Mouse (Mus musculus) kidney, postnatal 25 days (tissue): ENCODE data around the gene Cbx3.
"Not testable (repeated sequence)": the region's sequence is repeated elsewhere in the genome, so short reads cannot be mapped to it uniquely, and the experiment has no call there.

Experiments used
- DNase-seq, 2 experiments: peaks; one replicate each; pipeline ENCODE4 v3.0.0; 2021; ENCODE audit warnings: mixed read lengths in 2 of 2

The Cbx3 gene

DNA sequence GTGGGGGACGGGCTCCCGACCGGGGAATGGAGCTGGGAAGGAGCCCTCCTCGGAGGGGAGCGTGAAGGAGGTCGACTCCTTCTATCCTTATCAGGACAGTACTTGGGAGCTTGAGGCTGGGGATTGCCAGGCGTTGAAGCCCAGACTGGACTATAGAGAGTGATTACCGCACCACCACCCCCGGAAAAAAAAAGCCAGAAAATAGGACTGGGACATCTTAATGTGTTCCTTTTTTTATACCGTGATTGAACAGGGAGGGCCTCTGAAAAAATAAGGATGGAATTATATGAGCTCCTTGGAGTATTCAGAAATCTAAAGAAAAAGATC lies 982 bp downstream of the Cbx3 start:
- DNase-seq = no peak

DNA sequence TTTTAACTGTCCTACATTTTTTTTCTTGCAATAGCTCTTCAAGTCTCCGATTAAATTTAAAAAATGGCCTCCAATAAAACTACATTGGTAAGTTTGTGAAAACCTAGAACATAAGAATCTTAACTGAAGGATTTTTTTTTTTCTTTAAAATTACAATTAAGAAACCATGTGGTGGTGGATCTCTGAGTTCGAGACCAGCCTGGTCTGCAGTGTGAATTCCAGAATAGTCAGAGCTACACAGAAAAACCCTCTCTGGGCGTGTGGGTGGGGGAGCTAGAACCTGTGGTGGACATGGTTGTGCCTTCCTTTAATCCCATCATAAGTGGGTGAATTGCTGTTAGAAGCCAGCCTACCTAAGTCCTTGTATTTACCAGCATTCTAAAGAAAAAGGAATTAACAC lies 1.6 kb downstream of the Cbx3 start:
- DNase-seq = no peak

DNA sequence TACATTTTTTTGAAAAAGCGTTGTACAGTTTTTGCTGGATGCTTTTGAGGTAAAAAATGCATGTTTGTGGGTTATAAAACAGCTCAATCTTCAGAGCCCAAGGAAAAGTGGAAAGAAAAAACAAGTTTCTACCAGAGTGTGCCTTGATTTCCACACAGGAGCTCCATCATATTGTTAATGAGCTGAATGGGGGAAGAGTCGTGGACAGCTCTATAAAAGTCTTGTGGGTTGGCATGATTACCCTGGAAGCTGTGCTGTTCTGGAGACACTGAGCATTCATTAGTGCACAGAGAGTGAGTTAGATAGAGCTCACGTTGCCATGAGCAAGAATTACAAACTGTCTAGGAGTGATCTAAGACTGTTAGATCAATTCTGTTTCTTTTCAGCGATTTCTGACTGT lies 2.1 kb downstream of the Cbx3 start:
- no peak for DNase-seq

DNA sequence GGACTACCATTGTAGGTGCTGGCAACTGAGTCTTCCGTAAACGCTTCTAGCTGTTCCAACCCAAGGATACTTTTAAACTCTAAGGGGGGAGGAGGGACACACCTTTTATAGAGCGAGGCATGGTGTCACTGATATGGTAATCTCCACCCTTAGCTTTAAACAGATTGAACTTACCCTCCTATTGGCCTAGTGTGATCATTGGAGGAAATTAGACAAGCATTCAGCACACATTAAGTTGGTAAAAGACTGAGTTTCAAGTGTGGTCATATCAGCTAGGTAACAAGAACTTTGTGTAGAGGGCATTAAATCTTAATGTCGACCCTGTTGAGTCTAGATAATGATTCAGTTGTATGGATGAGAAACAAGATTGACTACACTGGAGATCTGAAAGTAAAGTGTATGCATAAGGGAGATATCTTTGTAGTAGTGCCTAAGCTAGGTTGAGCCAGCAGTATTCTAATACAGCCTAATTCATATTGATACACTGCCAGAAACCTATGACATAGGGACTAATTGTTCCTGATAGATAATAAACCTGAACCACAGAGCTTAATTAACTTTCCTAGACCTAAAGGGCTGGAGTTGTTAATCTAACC lies 9.1 kb downstream of the Cbx3 start:
- no peak for DNase-seq

DNA sequence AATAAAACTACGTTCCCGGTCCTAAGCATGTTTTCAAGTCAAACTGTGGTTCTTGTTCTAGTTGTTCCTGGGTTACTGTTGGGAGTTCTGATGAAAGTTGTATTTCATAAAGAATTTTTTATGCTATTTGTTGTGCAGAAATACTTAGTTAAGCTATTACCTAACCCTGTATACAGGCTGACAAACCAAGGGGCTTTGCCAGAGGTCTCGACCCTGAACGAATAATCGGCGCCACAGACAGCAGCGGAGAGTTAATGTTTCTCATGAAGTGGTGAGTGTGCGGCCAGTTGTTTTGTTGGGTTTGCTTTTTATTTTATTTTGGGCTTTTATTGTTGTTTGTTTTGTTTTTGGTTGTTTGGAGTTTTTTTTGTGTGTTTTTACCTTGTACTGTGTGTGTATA lies 11.4 kb downstream of the Cbx3 start:
- peak in 1 of 2 experiments; percentile 38 for DNase-seq

DNA sequence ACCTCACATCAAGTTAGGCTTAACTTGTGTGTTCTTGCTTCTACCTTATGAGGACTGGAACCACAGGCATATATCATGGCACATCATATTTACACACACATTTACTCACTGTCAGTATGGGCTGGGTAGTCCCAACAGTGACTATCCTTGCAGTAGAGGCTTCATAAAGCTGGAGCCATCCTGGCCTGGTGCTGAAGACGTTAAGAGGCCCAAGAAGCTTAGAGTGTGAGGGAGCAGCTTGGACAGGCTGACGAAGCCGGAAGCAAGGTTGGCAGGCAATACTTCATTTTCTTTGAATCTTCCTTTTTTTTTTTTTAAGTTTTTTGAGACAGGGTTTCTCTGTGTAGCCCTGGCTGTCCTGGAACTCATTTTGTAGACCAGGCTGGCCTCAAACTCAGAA lies 13.7 kb downstream of the Cbx3 start:
- no peak for DNase-seq

DNA sequence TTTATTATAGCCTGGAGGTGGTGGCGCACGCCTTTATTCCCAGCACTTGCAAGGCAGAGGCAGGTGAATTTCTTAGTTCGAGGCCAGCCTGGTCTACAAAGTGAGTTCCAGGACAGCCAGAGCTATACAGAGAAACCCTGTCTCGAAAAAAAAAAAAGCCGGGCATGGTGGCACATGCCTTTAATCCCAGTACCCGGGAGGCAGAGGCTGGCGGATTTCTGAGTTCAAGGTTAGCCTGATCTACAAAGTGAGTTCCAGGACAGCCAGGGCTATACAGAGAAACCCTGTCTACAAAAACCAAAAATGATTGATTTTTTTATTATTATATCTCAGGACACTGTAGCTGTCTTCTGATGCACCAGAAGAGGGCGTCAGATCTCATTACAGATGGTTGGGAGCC lies 14.4 kb downstream of the Cbx3 start:
- not testable (repeated sequence) for DNase-seq

DNA sequence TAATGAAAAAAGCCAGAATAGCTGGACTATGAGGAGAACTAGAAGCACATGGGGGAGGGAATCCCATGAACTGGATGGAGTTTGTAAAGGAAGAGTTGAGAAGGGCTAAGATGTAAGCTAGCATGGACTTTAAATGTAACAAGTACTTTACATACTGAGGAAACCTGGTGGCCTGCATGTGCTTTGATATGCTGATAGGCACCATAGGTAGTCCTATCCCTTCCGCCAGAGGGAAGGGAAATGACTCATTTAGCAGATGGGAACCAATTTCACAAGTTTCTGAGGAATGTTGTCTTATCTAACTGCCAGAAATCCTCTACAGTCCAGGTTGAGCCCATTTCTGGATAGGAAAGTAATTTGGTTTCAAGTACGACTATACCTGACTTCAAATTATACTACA lies 15.5 kb downstream of the Cbx3 start:
- no peak for DNase-seq

DNA sequence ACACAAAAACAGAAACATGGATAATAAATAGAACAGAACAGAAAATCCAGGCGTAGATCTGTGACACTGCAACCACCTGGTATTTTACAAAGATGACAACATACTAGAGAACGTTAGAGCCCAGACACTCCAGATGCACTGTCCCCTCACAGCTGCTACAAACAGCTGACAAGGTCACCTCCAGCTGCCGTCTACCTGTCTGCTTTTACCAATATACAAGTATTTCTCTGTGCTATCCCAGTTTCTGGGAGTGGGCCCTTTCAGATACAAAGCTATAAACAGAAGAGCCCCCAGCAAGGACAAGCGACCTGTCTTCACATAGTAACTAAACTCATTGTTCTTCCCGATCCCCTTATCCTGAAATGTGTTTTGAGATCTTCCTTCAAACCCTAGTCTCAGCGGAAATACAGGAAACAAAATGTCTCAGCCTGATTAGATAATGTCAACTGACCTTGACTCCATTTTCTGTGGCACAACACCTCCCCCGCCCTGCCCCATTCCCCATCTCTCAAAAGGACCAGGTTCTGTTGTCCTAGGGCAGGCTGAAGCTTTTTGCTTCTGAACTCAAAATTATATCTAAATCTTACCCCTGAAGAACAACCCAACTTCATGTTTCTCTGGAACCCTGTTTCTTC lies 16.0 kb downstream of the Cbx3 start:
- DNase-seq = no peak

DNA sequence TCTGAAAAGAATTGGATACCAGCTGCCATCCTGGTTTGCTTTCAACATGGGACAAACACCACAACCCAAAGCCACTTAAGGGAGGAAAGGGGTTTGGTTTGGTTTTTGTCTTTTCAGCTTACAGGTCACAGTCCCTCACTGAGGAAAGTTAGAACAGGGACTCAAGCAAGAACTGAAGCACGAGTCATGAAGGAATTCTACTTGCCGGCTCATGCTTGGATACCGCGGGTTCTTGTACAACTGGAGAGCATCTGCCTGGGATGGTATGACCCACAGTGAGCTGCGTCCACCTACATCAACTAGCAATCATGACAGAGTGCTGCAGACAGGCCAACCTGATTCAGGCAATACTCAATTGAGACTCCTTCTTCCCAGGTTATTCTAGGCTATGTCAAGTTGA lies 16.6 kb downstream of the Cbx3 start:
- no peak for DNase-seq

DNA sequence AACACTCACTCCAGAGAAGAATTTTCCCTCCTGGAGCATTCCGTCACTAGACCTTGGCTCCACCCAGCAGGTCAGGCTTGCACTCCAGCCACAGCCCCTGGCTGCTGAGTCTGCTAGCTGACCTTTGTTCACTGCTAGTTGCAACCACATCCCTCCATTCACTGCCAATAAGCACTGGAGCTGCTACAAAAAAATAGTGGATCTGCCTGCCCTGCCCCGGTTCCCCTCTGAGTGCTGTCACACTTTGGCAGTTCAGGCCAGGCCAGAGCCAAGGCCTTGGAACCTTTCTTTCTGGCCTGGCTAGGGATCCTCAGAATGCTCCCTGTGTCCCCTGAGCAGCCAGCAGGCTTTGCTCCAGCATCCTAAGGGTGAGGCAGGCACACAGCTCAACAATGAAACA lies 19.6 kb downstream of the Cbx3 start:
- peak; percentile 66 to 89 for DNase-seq

DNA sequence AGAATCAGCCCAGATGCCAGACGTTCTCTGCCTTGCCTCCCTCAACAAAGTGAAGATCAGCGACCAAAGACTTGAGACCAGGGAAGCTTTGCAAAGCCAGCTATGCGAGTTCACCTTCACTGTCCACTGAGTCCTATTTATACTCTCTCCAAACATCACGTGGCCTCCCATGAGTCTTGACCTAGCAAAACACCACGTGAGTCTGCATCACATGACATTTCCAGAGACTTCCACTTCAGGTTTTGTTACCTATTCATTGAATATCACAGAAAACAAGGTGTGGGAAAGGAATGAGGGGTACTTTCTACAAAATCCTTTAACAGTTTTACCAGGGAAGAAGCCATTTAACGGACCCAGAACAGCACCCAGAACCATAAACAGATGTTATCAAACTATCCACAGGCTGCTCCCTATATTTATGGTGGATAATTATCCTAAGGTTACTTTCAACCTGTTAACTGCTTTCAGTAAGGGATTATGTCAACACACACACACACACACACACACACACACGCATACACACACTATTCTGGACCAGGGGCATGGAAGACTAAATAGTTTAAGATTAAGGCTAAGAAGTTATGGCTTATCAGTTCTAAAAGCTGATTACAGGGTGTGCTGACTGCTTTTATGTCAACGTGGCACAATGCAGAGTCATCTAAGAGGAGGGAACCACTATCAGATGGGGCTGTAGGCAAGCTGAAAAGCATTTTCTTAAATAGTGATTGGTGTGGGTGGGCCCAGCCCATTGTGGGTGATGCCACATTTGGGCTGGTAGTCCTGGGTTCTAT lies 27.4 kb downstream of the Cbx3 start:
- peak in 1 of 2 experiments; percentile 22 for DNase-seq

DNA sequence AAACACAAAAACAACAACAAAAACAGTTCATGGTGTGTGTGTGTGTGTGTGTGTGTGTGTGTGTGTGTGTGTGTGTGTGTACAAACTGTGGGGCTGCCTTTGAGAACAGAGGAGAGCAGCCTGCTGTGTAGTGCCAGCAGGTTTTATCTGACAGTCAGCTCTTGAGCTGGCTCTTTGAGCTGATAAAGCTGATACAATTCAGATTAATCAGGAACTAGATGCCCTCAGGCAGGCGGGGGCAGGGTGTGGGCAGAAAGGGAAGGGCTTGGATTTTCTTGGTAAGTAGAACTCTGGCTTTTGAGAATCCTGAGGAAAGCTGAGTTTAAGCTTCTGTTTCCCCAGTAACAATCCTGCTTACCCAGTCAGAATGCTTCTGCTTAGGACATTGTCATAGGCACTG lies 35.5 kb downstream of the Cbx3 start:
- no peak for DNase-seq

DNA sequence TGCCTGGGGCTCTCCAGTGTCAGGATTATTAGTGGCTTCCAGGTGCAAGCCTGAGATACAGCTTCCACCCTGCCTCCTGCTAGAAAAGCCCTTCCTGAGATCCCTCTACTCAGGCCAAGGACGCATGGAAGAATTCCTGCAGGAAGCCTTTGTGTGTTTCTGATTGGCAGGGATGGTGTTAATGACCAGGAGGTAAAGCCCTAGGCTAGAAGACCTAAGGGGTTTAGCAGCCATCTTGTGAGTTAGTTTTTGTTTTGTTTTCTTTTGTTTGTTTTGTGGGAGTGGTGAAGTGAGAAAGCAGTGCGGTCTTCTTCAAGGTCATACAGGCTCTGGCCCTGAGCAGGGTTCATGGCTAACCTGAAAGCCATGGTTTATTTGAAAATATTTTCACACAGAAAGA lies 37.4 kb downstream of the Cbx3 start:
- DNase-seq = no peak

DNA sequence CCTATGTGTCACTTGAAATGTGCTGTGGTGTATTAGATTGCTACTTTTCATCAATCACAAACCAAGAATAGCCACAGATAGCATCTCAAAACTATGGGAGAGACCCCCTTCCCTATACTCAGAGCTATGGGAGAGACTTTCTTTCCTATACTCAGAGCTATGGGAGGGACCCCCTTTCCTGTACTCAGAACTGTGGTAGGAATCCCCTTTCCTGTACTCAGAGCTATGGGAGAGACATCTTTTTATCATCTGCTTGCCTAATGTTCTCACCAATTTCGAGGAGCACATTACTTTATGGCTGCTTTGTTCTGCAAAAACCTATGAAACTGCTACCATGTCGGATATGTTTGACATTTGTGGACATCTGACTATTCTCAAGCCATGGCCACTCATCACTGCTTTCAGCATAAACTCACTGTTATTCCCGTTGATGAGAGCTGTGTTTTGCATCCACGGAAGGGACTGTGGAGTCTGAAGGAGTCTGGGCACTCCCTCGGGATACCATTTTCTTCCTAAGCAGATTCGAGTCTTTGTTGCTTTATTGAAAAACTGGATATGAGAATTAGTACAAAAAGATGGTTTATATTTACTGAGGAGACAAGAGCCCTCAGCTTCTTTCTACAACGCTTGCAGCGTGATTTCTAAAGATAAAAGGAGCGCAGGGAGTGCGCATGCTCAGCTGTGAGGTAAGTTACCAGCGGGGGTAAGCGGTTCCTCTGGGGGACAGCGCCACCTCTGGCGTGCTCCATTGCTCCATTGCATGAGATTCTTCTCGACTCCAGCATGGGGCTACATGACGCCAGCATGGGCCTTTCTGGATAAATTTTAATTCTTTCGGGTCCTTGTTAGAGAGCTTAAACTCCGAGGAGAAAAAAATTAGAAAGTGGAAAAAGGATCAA lies 38.8 kb downstream of the Cbx3 start:
- peak; percentile 81 to 87 for DNase-seq

DNA sequence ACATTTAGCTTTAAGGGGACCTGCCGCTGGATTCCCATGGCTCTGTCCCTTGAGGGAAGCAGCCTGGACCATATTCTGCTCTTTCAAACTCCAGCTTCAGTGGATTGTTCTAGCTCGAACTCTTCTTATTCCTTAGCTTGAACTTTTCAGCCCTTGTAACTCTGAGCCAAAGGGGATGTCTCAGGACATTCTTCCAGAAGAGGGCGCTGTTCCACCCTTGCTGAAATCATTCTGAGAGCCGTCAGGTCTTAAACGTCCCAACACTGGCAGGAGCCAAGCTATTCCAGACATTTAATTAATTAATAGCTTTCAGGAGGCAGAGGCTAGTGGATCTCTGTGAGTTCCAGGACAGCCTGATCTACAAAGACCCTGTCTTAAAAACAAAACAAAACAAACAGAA lies 39.9 kb downstream of the Cbx3 start:
- DNase-seq = peak; percentile 60 to 76

DNA sequence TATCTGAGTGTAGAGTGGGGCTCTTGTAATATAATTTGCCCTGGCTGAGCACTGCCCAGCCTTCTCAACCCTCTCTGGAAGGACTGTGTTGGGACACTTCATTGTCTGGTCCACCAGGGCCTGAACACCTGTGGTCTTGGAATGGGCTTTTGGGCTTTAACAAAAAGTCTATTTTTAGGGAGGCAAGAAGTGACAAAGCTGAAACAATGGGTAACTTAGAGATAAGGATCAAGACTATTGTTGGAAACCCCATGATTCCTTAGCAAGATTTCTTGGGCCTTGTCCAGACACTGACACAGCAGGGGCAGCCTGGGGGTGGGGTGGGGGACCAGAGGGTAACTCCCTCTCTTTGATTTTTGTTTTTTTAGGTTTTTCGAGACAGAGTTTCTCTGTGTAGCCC lies 40.8 kb downstream of the Cbx3 start:
- no peak for DNase-seq

DNA sequence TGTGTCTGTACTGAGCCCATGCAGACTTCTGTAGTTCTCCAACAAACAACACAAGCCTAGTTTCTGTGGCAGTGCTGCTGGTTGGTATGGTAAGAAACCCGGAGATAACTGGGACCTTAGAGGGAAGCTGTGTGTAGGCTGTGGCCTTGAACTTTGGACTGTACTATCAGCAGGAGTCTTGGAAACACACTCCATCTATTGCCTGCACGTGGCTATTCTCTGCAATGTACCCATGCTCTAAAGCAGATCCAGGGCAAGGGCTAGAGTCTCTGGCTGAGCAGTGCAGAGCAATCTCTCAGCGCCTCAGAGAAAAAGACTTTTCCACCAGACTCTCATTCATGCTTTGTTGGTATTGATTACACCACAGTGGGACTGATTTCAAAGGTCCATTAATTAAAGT lies 43.6 kb downstream of the Cbx3 start:
- DNase-seq = no peak

DNA sequence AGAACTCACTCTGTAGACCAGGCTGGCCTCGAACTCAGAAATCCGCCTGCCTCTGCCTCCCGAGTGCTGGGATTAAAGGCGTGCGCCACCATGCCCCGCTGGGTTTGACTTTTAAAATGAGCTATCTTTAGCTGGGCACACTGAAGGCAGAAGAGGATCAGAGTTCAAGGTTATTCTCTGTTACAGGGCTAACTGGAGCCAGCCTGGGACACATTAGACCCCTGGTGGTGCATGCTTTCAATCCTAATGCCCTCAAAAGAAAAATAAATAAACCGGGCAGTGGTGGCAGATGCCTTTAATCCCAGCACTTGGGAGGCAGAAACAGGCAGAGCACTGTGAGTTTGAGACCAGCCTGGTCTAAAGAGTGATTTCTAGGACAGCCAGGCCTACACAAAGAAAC lies 44.7 kb downstream of the Cbx3 start:
- DNase-seq = no peak

DNA sequence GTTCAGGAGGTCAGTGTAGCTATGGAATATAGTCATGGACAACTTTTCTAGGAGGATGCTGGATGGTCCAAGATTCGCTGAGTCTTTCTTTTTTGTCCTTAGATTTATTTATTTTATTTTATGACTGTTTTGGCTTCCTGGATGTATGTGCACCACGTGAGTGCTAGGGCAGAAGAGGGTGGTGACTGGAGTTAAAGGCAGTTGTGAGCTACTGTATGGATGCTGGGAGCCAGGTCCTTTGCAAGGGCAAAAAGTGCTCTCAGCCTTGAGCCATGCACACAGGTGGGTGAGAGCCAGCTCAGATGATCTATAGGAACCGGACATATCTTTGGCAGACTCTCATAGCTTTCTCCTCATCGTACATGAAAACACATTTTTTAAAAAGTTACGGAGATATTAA lies 53.1 kb downstream of the Cbx3 start:
- DNase-seq = no peak

DNA sequence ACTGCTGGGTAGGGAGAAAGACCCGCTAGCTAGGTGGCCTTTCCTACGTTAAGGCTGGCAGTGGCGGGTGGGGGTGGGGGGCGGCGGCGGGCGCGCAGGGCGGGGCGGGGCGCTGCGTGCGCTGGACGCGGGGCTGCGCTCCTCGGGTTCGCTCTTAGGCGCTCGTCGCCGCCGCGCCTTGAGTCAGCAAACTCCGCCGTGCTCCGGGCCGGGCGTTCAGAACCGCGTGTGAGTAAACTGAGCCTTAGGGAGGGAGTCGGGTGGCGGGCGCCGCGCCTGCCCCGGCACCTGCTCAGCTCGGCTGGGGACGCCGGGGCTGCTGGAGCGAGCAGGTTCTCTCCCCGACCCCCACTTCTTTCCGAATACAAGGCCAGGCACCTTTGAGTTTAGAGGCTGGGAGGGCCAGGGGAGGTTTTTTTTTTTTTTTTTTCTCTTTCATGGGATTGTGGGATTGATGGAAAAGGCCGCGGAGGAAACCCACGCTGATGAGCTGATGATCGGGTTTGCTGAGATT lies 53.7 kb downstream of the Cbx3 start, which contains the start of gene Snx10:
TSS of gene Snx10 (plus strand) at position 95 of the 514 bp plus-strand sequence.
- peak; percentile 38 to 61 for DNase-seq

DNA sequence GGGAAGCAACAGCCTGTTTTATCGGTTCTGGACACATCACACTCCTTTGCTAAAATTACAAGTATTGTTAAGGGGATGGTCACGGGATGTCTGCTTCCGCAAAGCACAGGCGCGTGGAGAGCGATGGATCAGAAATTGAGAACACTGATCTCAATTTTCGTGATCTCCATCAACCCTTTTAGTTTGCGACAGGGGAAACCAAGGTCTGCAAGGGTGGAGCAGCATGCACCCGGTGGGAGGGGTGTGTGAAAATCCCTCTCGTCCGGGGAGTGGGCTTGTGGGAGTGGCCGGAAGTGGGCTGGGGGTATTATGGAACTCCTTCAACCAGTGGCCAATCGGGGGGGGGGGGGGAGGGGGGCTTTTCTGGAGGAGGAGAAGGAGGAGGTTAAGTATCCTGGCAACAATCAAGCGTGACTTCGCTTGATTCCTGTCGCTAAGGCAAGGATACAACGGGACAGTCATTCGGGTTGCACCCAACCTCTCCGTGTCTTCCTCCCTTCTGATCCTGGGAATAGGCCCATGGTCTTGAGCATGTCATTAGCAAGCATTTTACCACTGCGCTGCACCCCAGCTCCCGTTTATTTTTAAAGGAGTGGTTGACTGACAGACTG lies 54.3 kb downstream of the Cbx3 start:
- DNase-seq = no peak

DNA sequence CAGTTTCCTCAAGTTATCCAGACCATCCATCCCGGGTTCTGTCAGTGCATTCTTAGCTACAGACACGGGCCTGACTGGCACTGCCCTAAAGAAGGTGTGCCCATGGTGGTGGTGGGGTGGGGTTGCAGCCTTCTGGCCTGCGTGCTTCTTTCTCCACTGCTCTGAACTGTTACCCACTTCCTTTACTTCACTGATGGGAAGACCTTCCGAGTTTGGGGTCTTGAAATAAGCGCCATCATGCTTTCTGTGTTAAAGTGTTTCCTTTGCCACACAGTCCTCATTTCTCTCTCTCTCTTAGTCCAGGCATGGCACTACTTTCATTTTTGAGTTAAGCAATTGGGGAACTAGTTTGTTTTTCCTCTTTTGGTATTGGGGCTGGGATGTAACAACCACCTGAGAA lies 54.8 kb downstream of the Cbx3 start:
- DNase-seq = no peak
